Mouse (Mus musculus): ENCODE measurements around the gene Gm14408. TPM values are rescaled to one million over a fixed set of nuclear protein-coding genes. Genes with fewer than 3 reads are reported as not detected.
"Not testable (repeated sequence)": the region's sequence is repeated elsewhere in the genome, so short reads cannot be mapped to it uniquely, and the experiment has no call there.

Gene Gm14408
- polyA plus RNA-seq (2012; rRNA removed) = not detected in 2 replicates

- not testable (repeated sequence) for DNase-seq (ENCODE audit: low read depth)
These were observed at the start of gene Gm14408 for GRCm38 (mm10) chr2:176830840-176831239. Gm14408 (plus strand) TSS chr2:176831140.

- DNase-seq (ENCODE audit: low read depth) = not testable (repeated sequence)
These were observed 32.6 kb upstream of the Gm14408 start, which contains the start of gene Gm14295 for GRCm38 (mm10) chr2:176798312-176798711. Gm14295 (plus strand) TSS chr2:176798612.

- peak; percentile 0 for DNase-seq (ENCODE audit: low read depth)
These were observed 32.2 kb upstream of the Gm14408 start for GRCm38 (mm10) chr2:176798785-176799184.

Other genes starting within 250 kb of the Gm14408 start
- 18.5 and 23.3 TPM in 2 replicates for gene Gm14308, start 194.8 kb upstream of the Gm14408 start, polyA plus RNA-seq (2012; rRNA removed)
- 7.3 and 8.3 TPM in 2 replicates for gene Zfp973, start 160.6 kb upstream of the Gm14408 start, polyA plus RNA-seq (2012; rRNA removed)
- 20.6 and 21.2 TPM in 2 replicates for gene Gm14305, start 122.8 kb upstream of the Gm14408 start, polyA plus RNA-seq (2012; rRNA removed)
- 6.2 and 7.0 TPM in 2 replicates for gene Gm14295, start 32.5 kb upstream of the Gm14408 start, polyA plus RNA-seq (2012; rRNA removed)
- gene Gm14296, start 96.7 kb downstream of the Gm14408 start, polyA plus RNA-seq (2012; rRNA removed) = 9.1 and 10.6 TPM in 2 replicates
- gene Gm14419, start 169.8 kb downstream of the Gm14408 start, polyA plus RNA-seq (2012; rRNA removed) = 2.9 TPM in 2 replicates
- gene Gm14401, start 243.2 kb downstream of the Gm14408 start, polyA plus RNA-seq (2012; rRNA removed) = not detected in 2 replicates